Mouse (Mus musculus) v-Abl transformed pro-B cells (cell line): ENCODE measurements around the gene Slc4a5.

Experiments used
- in situ Hi-C, 2 experiments: fragments of 400-800 bp; cut with MboI; formaldehyde crosslinking; loops; one replicate each; pipeline ENCODE4 v1.15.1; 2025; ENCODE audit not compliant: unreplicated experiment in 2 of 2

Slc4a5 gene

DNA sequence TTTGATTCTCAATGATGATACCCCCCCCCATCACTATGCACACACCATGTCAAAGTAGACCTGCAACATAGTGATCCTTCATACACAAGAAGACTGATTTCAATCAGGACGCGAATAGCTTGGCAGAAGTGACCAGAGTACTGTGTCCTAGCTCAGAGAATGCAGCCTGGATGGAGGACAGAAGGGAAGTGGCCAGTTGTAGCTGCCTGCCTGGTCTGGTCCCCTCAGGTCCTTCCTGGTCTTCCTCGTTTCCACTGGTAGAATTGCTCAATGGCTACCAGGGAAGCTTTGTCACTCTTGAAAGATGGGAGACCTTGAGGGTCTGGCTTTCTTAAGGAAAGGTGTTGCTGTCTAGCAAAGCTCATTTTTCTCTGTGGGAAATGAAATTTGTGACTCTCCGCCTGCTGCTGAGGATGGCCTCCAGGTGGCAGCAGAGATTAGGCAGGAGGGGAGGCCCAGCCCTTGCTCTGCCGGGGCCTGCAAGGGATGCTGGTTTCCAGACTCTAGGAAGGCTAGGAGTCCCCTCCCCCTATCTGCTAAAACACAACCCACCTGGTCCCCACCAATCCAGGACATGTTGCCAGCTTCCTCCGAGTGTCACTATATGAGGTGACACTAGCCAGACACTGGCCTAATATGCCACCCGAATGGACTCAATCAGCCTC, 4.5 kb upstream of the Slc4a5 start:
- in situ Hi-C loops, result loop anchor here in 1 of 2 experiments (10.0 kb wide), 1 partner anchor 300 kb away; no protein-coding TSS in a partner anchor

DNA sequence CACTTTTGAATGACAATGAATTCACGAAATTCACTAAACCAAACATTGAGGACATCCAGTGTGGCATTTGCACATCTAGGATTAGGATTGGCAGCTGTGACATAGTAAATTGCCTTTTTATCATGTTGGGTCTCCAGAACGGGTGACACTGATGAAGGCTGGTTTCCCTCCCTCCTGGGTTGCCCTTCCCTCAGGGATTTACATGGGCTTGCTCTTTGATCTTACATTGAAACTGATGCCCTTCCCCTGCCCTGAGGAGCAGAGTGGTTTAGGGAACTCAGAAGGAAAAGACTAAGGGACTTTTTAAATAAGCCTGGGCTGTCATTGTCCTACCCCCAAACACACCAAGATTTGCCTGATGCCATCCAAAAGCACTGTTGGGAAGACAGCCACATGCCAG, 11.9 kb downstream of the Slc4a5 start:
- in situ Hi-C loops, result no loop called here

DNA sequence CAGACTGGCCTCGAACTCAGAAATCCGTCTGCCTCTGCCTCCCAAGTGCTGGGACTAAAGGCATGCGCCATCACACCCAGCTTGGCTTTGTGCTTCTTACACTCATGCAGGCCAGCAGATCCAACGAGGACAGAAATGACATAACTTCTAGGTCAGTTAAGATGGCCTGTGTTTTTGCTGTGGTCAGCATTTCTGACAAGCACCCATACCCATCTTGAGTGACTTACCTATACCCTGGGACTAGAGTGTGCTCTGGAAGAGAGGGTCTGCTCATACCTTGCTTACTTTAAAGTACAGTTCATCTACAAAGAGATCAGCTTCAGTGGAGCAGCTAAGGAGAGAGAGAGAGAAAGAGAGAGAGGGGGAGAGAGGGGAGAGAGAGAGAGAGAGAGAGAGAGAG, 13.7 kb downstream of the Slc4a5 start:
- in situ Hi-C loops, result no loop called here

DNA sequence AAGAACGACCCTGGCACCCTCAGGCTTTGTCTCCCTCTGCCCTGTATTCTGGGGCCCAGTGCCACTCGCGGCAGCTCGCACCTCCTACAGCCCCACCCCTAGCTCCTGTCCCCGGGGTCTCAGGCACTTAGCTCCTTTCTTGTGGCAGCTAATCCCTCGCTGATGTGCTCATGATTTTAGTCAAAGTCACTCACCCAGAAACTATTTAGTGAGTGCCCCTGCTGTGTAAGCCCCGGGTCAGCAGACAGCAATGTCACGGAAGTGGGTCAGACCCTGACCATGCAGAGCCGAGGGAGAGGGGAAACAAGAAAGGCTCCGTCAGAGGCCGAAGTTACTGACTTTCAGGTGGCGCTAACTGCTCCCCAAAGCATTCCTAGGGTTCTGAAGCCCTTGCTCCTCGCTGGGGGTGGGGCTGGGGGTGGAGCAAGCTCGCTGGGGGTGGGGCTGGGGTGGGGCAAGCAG, 14.7 kb downstream of the Slc4a5 start:
- in situ Hi-C loops, result no loop called here

DNA sequence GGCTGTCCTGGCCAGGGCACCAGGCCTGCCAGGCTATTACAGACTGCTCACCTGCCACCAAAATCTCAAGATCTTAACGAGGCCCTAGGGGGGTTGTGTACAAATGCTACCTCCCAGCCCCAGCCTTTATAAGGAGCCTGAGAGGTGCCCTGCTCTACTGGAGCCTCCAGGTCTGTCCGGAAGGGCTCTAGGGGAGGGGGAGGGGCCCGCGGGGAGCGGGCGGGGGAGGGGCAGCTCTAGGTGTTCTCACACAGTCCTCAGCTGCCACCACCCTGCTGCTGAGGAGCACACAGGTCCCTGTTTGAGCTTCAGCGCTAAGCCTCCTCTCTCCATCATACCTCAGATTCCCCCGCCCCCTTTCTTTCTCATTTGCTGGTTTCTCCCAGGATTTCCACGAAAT, 17.5 kb downstream of the Slc4a5 start:
- in situ Hi-C loops, result no loop called here

DNA sequence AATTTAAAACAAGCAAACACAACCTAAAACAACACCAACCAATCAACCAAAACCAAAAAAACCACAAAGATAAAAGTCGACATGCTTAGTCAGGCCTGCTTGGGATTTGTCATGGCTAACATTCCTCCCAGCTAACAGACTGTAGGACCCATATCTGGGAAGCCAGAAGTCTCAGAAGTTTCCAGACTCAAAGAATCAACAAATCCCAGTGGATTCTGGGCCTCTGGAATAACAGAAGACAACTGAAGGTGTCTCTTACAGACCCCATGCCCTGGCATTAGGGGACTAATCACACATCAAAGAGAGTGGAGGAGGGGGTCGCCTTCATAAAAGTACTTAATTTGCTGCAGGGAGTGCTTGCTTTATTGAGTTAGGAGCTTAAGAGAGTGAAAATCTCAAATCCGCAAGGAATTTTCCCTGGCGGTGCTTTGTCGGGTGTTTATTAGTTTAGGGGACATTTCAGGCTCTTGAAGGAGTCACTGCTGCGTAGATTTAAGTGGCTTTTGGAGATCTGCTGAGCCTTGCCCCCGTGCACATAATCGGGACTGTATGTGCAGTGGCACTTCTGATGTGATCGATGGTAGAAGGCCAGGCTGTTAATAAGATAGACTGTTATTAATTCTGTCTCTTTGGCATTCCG, 24.9 kb downstream of the Slc4a5 start:
- in situ Hi-C loops, result no loop called here

DNA sequence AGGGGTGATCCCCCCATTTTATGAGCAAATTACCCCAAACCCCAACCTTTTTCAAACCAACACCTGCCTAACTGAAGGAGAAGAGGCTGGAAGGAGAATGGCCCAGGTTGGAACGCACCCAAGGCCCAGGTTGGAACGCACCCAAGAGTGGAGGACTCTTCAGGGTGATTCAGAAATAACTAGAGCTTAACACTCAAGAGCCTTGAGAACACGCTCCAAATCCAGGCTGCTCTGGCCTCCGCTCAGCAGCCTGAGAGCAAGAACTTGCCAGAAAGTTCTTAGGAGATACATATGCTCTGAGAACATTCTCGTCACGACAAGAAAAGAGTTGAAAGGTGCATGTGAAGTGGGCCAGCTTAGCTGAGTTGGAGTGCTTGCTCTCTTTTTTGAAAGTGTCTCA, 25.5 kb downstream of the Slc4a5 start:
- in situ Hi-C loops, result no loop called here

DNA sequence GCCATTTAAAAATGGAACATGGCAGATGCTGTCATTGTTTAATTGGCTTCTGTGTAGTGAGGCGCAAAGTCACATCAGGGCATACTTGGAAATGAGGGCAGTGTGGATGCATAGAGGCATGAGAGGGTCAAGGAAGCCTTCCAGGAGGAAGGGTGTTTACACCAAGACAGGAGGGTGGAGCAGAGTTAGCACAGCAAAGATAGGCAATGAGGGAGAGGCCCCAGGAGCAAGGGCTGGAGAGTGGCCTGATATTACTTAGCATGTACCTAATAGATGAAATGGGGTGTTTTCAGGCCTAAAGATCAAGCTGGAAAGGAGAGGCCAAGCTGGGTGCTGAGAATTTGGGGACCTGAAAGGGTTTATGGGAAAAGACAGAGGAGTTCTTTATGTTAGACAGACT, 26.4 kb downstream of the Slc4a5 start:
- in situ Hi-C loops, result no loop called here

DNA sequence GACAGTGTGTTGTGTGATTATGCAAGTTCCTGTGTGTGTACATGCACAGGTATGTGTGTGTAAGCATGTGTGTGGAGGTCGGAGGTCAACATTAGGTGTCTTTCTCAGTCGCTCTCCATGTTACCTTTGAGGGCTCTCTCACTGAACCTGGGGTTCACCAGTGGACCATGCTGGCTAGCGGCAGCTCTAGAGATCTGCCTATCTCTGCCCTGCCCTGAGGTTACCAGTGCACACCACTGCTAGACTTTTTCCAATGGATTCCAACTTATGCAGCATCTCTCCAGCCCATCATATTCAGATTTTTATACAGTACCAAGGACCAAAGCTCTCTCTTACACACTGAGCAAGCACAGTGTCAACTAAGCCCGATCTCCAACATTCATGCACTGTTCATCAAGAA, 27.1 kb downstream of the Slc4a5 start:
- in situ Hi-C loops, result no loop called here

DNA sequence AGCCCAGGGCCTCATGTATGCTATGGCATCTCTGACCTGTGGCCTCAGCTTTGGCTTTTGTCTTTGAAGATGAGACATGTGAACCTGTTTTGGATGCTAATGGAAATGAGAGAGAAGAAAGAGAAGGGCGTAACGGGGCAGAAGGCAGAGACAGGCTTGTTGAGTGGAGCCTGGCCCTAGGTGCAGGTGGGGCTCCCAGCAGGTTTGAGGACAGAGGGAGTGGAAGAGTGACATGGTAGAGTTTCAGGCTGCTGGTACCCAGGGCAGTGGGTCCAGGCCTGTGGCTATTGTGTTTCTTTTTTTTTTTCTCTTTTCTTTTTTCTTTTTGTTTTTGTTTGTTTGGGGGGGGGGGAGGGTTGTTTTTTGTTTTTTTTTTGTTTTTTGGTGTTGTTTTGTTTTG, 27.5 kb downstream of the Slc4a5 start:
- in situ Hi-C loops, result no loop called here

DNA sequence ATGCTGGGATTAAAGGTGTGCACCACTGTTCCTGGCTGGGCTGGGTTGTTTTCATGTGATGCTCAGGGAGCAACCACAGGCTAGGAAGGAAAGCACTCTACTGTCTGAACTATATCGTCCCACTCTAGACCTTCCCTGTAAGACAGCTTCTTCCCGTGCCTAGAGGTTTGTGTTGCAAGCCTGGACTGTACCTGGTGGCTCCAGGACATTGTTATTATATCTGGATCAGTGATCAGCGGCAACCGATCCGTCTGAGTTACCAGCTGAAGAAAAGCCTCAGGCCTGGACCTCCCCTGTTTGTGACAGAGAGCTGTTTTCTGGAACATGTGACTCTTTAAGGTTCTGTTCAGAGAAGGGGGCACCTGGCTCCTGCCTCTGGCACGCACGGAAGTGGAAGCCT, 34.6 kb downstream of the Slc4a5 start:
- in situ Hi-C loops, result no loop called here

DNA sequence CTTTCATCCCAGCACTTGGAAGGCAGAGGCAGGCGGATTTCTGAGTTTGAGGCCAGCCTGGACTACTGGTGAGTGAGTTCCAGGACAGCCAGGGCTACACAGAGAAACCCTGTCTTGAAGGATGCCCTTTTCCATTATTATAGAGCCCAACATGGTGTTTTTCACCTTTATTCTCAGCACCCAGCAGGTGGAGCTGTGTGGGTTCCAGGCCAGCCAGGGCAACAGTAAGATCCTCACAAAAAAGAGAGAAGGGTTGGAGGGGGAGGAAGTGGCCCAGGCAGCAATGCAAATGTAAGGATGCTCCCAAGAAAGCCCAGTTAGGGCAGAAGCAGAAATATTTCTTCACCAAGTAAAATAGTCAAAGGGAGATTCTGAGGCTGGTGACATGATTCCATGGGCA, 44.9 kb downstream of the Slc4a5 start:
- in situ Hi-C loops, result loop anchor here in 1 of 2 experiments (10.0 kb wide), 1 partner anchor 520 kb away; no protein-coding TSS in a partner anchor

DNA sequence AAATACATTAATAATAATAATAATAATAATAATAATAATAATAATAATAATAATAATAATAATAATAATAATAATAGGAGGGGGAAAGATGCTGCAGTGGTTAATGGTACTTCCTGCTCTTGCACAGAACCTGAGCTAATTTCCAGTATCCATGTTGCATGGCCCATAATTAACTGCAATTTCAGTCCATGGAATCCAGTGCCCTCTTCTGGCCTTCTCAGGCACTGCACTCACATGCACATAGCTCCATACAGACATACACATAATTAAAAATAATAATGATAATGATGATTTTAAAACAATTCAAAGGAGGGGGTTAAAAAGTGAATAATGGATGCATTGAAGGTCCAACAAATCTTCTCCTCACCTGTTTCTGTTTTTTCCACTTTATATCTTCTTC, 45.6 kb downstream of the Slc4a5 start:
- in situ Hi-C loops, result loop anchor here (5.0 to 10.0 kb wide), 2 partner anchors 98 to 520 kb away; partner anchors contain the start of gene Dctn1 (in 2 of the 2)

DNA sequence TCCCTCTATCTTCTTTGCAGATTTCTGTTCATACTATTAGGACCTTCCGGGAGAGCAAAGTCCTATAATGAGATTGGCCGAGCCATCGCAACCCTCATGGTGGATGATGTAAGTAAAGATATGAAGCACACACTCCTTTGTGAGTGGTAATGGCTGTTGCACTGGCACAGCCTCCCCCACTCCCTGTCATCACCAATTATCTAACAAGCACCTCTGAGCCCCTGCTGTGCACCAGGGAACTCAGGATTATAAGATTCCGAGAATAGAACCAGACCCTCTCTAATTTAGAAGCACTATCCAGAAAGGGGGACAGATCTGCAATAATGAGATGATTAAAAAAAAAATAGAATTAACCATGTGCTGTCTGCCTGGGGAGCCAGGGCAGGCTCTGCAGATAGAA, 46.0 kb downstream of the Slc4a5 start:
- in situ Hi-C loops, result loop anchor here (5.0 to 10.0 kb wide), 2 partner anchors 98 to 521 kb away; partner anchors contain the start of gene Dctn1 (in 2 of the 2)

DNA sequence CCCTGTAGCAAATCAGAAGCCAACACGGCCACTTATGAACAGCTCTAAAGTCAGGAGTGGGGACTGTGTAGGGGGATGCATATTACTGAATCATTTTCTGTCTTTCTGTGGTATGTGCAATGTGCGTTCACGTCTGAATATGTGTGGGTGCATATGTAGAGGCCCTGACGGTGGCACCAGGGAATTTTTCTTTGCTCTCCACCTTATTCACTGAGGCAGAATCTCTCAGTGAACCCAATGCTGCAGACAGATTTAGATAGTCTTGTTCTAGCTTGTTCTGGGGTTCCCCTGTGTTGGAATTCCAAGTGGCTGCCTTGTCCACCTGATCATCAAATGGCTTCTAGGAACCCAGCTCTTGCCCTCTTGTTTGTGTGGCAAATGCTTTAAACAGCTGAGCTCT, 48.0 kb downstream of the Slc4a5 start:
- in situ Hi-C loops, result loop anchor here (5.0 to 10.0 kb wide), 2 partner anchors 100 to 523 kb away; partner anchors contain the start of gene Dctn1 (in 2 of the 2)

DNA sequence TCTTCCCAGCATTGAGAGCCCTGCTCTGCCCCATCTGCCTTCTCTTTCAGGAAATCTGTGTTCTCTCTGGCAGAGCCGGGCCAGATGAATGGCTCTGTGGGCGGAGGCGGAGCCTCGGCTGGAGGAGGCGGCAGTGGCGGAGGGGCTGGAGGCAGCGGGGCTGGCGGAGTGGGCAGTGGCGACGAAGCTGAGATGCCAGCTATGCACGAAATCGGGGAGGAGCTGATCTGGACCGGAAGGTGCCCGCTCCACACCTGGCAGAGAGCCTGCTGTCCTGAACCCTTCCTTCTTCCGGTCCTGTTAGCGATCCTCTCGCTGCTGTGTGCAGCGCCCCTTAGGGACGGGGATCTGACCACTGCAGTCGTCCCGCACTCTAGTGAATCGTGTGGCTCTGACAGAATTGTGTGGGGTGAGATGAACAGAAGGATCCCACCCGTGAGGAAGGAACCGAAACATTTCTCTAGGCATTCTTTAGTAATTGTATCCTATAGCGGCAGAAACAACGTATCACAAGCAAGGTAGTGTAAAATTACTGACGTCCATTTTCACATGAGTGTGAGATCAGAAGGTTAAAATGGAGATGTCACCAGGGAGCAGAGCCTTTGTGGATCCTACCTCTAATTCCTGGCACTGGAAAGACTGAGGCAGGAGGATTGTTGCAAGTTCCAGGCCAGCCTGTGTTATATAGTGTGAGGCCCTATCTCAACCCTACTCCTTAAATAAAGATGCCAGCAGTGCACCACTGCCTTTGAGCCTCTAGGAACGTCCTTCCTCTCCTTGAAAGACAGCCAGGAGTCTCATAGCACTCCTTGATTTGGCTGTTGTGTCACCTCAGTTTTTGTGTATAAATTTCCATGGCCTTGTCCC, 48.7 kb downstream of the Slc4a5 start:
- in situ Hi-C loops, result loop anchor here (5.0 to 10.0 kb wide), 2 partner anchors 101 to 524 kb away; partner anchors contain the start of gene Dctn1 (in 2 of the 2)

DNA sequence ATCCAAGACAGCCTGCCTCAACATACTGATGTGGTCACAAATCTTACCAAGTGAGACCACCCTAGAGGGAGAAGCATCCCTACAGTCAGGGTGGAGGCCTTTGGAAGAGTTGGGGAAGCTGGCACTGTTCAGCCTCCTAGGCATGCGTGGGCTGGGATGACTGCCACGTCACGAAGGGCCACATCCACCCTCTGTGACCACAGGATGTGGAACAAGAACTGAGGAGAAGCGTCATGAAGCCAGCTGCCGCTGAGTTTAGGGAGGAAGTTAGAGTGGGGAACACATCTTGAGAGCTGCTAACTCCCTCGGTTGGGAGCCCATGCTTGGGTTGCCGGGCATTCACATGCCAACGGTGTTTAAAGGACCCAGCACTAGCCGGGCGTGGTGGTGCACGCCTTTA, 54.1 kb downstream of the Slc4a5 start:
- in situ Hi-C loops, result loop anchor here (10.0 kb wide), 2 partner anchors 169 to 279 kb away; partner anchors contain the start of genes Ccdc142 (in 1 of the 2), Gm42688 (in 1 of the 2) and Mrpl53 (in 1 of the 2)

DNA sequence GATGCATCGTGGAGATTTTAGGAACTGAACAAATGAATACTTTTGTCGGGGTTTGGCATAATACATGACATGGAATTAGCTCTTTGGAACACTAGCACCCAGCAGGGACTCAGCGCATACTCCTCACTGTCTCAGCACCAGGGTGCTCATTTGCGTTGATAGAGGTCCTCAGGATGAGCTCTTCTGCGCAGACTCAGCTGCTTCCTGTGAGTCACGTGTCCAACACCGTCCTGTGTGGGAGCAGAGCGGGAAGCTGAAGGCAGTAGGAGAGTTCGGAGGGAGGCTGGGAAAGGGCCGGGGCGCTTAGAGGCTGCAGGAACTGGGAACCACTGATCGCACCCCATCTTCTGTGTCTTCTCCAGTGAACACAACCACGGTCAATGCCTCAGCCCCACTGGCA, 57.5 kb downstream of the Slc4a5 start:
- in situ Hi-C loops, result loop anchor here (5.0 to 10.0 kb wide), 5 partner anchors 170 to 355 kb away; partner anchors contain the start of genes Mrpl53 (in 2 of the 2), Ccdc142 (in 1 of the 2) and Gm42688 (in 1 of the 2)

DNA sequence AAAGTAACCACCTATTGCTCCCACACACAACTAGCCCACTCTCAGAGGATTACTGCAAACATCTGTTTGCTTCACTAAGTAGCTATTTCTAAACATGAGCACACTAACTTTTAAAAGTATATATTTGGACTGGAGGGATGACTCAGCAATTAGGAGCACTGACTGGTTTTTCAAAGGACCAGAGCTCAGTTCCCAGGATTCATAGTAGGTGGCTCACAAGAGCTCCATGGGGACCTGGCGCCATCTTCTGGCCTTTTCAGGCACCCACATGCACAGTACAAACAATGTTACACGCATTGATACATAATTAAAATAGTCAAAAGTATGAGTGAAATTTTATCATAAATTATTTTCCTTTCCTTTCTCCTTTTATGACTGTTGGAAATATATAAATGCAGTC, 59.3 kb downstream of the Slc4a5 start:
- in situ Hi-C loops, result loop anchor here (5.0 to 10.0 kb wide), 5 partner anchors 172 to 357 kb away; partner anchors contain the start of genes Mrpl53 (in 2 of the 2), Ccdc142 (in 1 of the 2) and Gm42688 (in 1 of the 2)

DNA sequence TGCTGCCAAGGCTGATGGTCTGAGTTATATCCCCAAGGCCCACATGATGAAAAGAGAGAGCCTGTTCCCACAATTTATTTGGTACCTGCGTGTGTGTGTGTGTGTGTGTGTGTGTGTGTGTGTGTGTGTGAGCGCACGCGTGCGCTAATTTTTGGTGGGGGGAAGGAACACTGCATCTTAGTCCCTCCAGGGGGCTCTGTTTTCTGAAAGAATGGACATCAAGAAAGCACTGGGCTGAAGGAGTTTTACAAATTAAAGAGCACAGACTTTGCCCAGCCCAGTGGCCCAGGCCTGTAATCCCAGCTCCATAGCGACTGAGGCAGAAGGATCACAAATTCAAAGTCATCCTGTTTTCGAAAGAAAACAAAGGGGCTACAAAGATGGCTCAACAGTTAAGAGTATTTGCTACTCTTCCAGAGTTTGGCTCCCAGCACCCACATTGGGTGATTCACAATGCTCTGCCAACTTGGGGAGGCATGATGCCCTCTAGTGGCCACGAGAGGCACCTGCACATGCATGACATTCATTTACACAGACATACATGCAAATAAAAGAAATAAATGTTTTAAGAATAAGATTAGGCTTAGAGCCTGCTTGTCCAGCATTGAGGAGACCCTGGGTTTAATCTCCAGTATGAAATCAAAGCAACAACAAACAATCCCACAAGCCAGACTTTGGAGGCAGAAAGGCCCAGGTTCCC, 60.8 kb downstream of the Slc4a5 start:
- in situ Hi-C loops, result no loop called here
